Mouse (Mus musculus): ENCODE results near the gene Dnajb14. TPM values are rescaled to one million over a fixed set of nuclear protein-coding genes. Genes with fewer than 3 reads are reported as not detected.

Gene Dnajb14
- polyA plus RNA-seq, 1 experiment from 2014 or later = 6.5 TPM

- no peak overlapping the region for H3K4me2 ChIP-seq
- peaks cover 29% of the 10 kb centered on the region for H3K4me1 ChIP-seq
- peaks cover 47% of the 10 kb centered on the region for H3K36me3 ChIP-seq
- no peaks in the 10 kb centered on the region for H3K9me3 ChIP-seq (replicated peaks)
- 74% methylated on average over 4 of the region's 4 CpGs for WGBS (ENCODE audit: insufficient replicate concordance)
- H3K9ac ChIP-seq = no peak overlapping the region
- no peak overlapping the region for H3K4me3 ChIP-seq
- H3K27ac ChIP-seq = no peak overlapping the region
- H3K27me3 ChIP-seq (replicated peaks) = no peaks in the 10 kb centered on the region
- ATAC-seq = no peak
Observed at GRCm38 (mm10) chr3:137920594-137920993, 53.1 kb downstream of the Dnajb14 start.

GRCm38 (mm10) chr3:137927010-137927409, 59.5 kb downstream of the Dnajb14 start:
- Histone ChIP-seq H3K4me3 (no peak overlapping the region), H3K27ac (no peak overlapping the region), H3K36me3 (peaks cover 92% of the 10 kb centered on the region), H3K4me2 (no peak overlapping the region), H3K27me3 (replicated peaks) (no peaks in the 10 kb centered on the region), H3K9ac (no peak overlapping the region), H3K9me3 (replicated peaks) (no peaks in the 10 kb centered on the region), H3K4me1 (0 out of 2 replicates have a peak, but pooled peaks cover under 1% of the 10 kb centered on the region)
- WGBS (ENCODE audit: insufficient replicate concordance) = 82% methylated on average over 4 of the region's 4 CpGs
- ATAC-seq = no peak

GRCm38 (mm10) chr3:137929940-137930339, 62.5 kb downstream of the Dnajb14 start:
- H3K9ac ChIP-seq = no peak overlapping the region
- ATAC-seq = no peak
- H3K4me3 ChIP-seq = no peak overlapping the region
- no peaks in the 10 kb centered on the region for H3K9me3 ChIP-seq (replicated peaks)
- H3K4me1 ChIP-seq = peaks cover 7% of the 10 kb centered on the region; the same call in 1 of the 2 replicates
- H3K27ac ChIP-seq = 0 out of 2 replicates have a peak overlapping the region, but pooled peaks have one; percentile 38
- no peak overlapping the region for H3K4me2 ChIP-seq
- peaks cover 91% of the 10 kb centered on the region for H3K36me3 ChIP-seq
- 83% methylated on average over 3 of the region's 3 CpGs for WGBS (ENCODE audit: insufficient replicate concordance)
- H3K27me3 ChIP-seq (replicated peaks) = no peaks in the 10 kb centered on the region

GRCm38 (mm10) chr3:137932748-137933147, 65.3 kb downstream of the Dnajb14 start:
- Histone ChIP-seq H3K4me2 (no peak overlapping the region), H3K4me3 (no peak overlapping the region), H3K4me1 (peaks cover 15% of the 10 kb centered on the region; the same call in 1 of the 2 replicates), H3K27ac (no peak overlapping the region), H3K36me3 (peaks cover 93% of the 10 kb centered on the region), H3K9ac (no peak overlapping the region), H3K27me3 (replicated peaks) (no peaks in the 10 kb centered on the region), H3K9me3 (replicated peaks) (no peaks in the 10 kb centered on the region)
- WGBS (ENCODE audit: insufficient replicate concordance) = 75% methylated on average over 7 of the region's 7 CpGs
- ATAC-seq = no peak

GRCm38 (mm10) chr3:137933986-137934385, 66.5 kb downstream of the Dnajb14 start:
- Histone ChIP-seq H3K9me3 (replicated peaks) (no peaks in the 10 kb centered on the region), H3K27me3 (replicated peaks) (no peaks in the 10 kb centered on the region), H3K36me3 (peaks cover 85% of the 10 kb centered on the region), H3K4me1 (peaks cover 20% of the 10 kb centered on the region; the same call in 1 of the 2 replicates), H3K27ac (no peak overlapping the region), H3K9ac (no peak overlapping the region), H3K4me2 (no peak overlapping the region), H3K4me3 (no peak overlapping the region)
- 53% methylated on average over 3 of the region's 3 CpGs for WGBS (ENCODE audit: insufficient replicate concordance)
- no peak for ATAC-seq

- 69% methylated on average over 5 of the region's 5 CpGs for WGBS (ENCODE audit: insufficient replicate concordance)
- no peak for ATAC-seq
- Histone ChIP-seq H3K4me1 (peaks cover 32% of the 10 kb centered on the region), H3K4me2 (no peak overlapping the region), H3K9me3 (replicated peaks) (no peaks in the 10 kb centered on the region), H3K36me3 (peaks cover 74% of the 10 kb centered on the region), H3K27me3 (replicated peaks) (no peaks in the 10 kb centered on the region), H3K9ac (no peak overlapping the region), H3K27ac (no peak overlapping the region), H3K4me3 (no peak overlapping the region)
Observed at GRCm38 (mm10) chr3:137935570-137936525, 68.4 kb downstream of the Dnajb14 start.

GRCm38 (mm10) chr3:137936541-137936940, 69.1 kb downstream of the Dnajb14 start:
- Histone ChIP-seq H3K4me2 (no peak overlapping the region), H3K36me3 (peaks cover 69% of the 10 kb centered on the region), H3K27me3 (replicated peaks) (no peaks in the 10 kb centered on the region), H3K4me1 (peaks cover 39% of the 10 kb centered on the region), H3K9ac (no peak overlapping the region), H3K27ac (no peak overlapping the region), H3K9me3 (replicated peaks) (no peaks in the 10 kb centered on the region), H3K4me3 (no peak overlapping the region)
- WGBS (ENCODE audit: insufficient replicate concordance) = 61% methylated on average over 6 of the region's 6 CpGs
- no peak for ATAC-seq

GRCm38 (mm10) chr3:137938608-137939007, 71.1 kb downstream of the Dnajb14 start:
- no peak overlapping the region for H3K4me2 ChIP-seq
- H3K27me3 ChIP-seq (replicated peaks) = no peaks in the 10 kb centered on the region
- H3K36me3 ChIP-seq = peaks cover 57% of the 10 kb centered on the region
- H3K9ac ChIP-seq = no peak overlapping the region
- ATAC-seq = no peak
- 58% methylated on average over 6 of the region's 6 CpGs for WGBS (ENCODE audit: insufficient replicate concordance)
- H3K4me1 ChIP-seq = peaks cover 60% of the 10 kb centered on the region
- no peak overlapping the region for H3K27ac ChIP-seq
- no peak overlapping the region for H3K4me3 ChIP-seq
- H3K9me3 ChIP-seq (replicated peaks) = no peaks in the 10 kb centered on the region

- WGBS (ENCODE audit: insufficient replicate concordance) = 28% methylated on average over 4 of the region's 4 CpGs
- ATAC-seq = peak; percentile 76
- Histone ChIP-seq H3K27ac (peak overlapping the region; percentile 78), H3K36me3 (peaks cover 44% of the 10 kb centered on the region), H3K4me1 (peaks cover 71% of the 10 kb centered on the region), H3K4me3 (no peak overlapping the region), H3K27me3 (replicated peaks) (no peaks in the 10 kb centered on the region), H3K9ac (0 out of 2 replicates have a peak overlapping the region, but pooled peaks have one; percentile 36), H3K9me3 (replicated peaks) (no peaks in the 10 kb centered on the region), H3K4me2 (peak overlapping the region; percentile 39)
Observed at GRCm38 (mm10) chr3:137940757-137941156, 73.3 kb downstream of the Dnajb14 start.

- ATAC-seq = peak; percentile 61
- peaks cover 74% of the 10 kb centered on the region for H3K4me1 ChIP-seq
- H3K4me3 ChIP-seq = no peak overlapping the region
- no peaks in the 10 kb centered on the region for H3K9me3 ChIP-seq (replicated peaks)
- H3K27me3 ChIP-seq (replicated peaks) = no peaks in the 10 kb centered on the region
- H3K36me3 ChIP-seq = peaks cover 42% of the 10 kb centered on the region
- H3K9ac ChIP-seq = no peak overlapping the region
- H3K27ac ChIP-seq = peak overlapping the region; percentile 78; the same call in 1 of the 2 replicates
- peak overlapping the region; percentile 39; the same call in 1 of the 2 replicates for H3K4me2 ChIP-seq
Observed at GRCm38 (mm10) chr3:137941555-137941954, 74.1 kb downstream of the Dnajb14 start.

- H3K4me3 ChIP-seq = no peak overlapping the region
- 0 out of 2 replicates have a peak overlapping the region, but pooled peaks have one; percentile 39 for H3K4me2 ChIP-seq
- H3K27me3 ChIP-seq (replicated peaks) = no peaks in the 10 kb centered on the region
- peak overlapping the region; percentile 13; the same call in 1 of the 2 replicates for H3K27ac ChIP-seq
- ATAC-seq = no peak
- no peaks in the 10 kb centered on the region for H3K9me3 ChIP-seq (replicated peaks)
- H3K4me1 ChIP-seq = peaks cover 76% of the 10 kb centered on the region
- peaks cover 40% of the 10 kb centered on the region for H3K36me3 ChIP-seq
- H3K9ac ChIP-seq = no peak overlapping the region
- 66% methylated on average over 12 of the region's 12 CpGs for whole genome bisulfite sequencing (ENCODE audit: insufficient replicate concordance)
Observed at GRCm38 (mm10) chr3:137942098-137942622, 74.7 kb downstream of the Dnajb14 start.

- 14% methylated on average over 6 of the region's 6 CpGs for WGBS (ENCODE audit: insufficient replicate concordance)
- Histone ChIP-seq H3K27ac (peak overlapping the region; percentile 61), H3K4me2 (peak overlapping the region; percentile 37)
Observed at GRCm38 (mm10) chr3:137943737-137944154, 76.3 kb downstream of the Dnajb14 start.

More at GRCm38 (mm10) chr3:137943737-137944154, 76.3 kb downstream of the Dnajb14 start:
- peak; percentile 76 for ATAC-seq
- peaks cover 41% of the 10 kb centered on the region for H3K36me3 ChIP-seq
- peaks cover 88% of the 10 kb centered on the region for H3K4me1 ChIP-seq
- H3K9me3 ChIP-seq (replicated peaks) = no peaks in the 10 kb centered on the region
- no peaks in the 10 kb centered on the region for H3K27me3 ChIP-seq (replicated peaks)
- no peak overlapping the region for H3K9ac ChIP-seq
- no peak overlapping the region for H3K4me3 ChIP-seq

All from liver, embryonic 12.5 days (tissue).